Mouse (Mus musculus): ENCODE data around the gene H2al1g. TPM values are rescaled to one million over a fixed set of nuclear protein-coding genes. Genes with fewer than 3 reads are reported as not detected.

Gene H2al1g
- total RNA-seq, 2 experiments from 2014 or later = not detected

Other genes with a start within 250 kb of the H2al1g start
- gene H2al1a, start 19.0 kb upstream of the H2al1g start, total RNA-seq (2021) = not detected
- not detected for gene H2al1b, start 15.8 kb upstream of the H2al1g start, total RNA-seq (2021)
- not detected for gene H2al1c, start 12.6 kb upstream of the H2al1g start, total RNA-seq (2021)
- not detected for gene H2al1d, start 9.4 kb upstream of the H2al1g start, total RNA-seq (2021)
- not detected for gene H2al1e, start 6.3 kb upstream of the H2al1g start, total RNA-seq (2021)
- gene H2al1f, start 3.1 kb upstream of the H2al1g start, total RNA-seq (2021) = not detected
- not detected for gene H2al1h, start 3.2 kb downstream of the H2al1g start, total RNA-seq (2021)
- not detected for gene H2al1i, start 6.4 kb downstream of the H2al1g start, total RNA-seq (2021)
- not detected for gene H2al1j, start 9.6 kb downstream of the H2al1g start, total RNA-seq (2021)